Mouse (Mus musculus) layer of hippocampus, adult 9-10 months (tissue): ENCODE results near the gene Glis3.

Source experiments
- DNase-seq: peaks from one replicate; pipeline ENCODE4 v3.0.0; 2022; ENCODE audit warnings: low spot score

Glis3 gene

GRCm38 (mm10) chr19:28382168-28382911, 297.5 kb downstream of the Glis3 start:
- DNase-seq, result no peak

GRCm38 (mm10) chr19:28381441-28381840, 298.4 kb downstream of the Glis3 start:
- no peak for DNase-seq

- no peak for DNase-seq
These were observed 299.1 kb downstream of the Glis3 start for GRCm38 (mm10) chr19:28380691-28381262.

DNA sequence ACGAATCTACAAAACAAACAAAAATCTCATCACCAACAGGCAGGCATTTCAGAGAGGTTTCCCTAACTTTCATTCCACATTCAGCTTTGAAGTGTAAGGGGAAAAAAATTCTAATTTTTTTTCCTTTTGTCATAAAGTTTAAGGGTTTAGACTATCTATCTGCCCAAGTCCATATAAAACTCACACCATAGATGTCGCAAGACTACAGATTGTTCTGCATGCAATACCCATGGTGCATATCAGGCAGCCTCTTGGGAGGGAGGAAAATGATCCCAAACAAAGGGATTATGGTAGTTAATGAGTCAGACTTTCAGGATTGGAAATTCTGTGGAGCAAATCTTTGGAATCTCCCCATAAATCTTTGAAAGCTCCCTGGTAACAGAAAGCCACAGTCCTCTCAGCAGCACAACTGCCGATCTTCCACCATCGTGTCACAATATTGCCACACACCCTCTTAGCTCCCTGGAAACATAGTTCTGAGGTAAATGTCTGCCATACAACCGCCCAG, 302.0 kb downstream of the Glis3 start:
- no peak for DNase-seq

- DNase-seq, result no peak
These were observed 303.5 kb downstream of the Glis3 start for GRCm38 (mm10) chr19:28376401-28376800.

DNA sequence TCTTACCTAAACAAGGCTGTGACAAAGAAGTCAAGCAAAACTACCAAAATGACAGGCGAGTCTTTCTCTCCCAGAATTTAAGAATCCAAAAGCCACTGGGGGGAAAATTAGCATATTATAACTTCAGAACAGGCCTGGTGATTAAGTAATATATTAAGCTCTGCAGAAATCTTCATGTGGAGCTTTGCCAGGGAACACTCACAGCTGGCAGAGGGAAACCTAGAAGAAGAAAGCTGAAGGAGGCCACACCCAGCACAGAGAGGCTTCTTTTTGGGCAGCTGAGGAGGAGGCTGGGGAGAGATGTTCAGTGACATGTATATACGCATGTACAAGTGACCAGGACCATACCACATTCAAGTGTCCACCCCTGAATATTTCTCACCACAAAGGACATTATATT, 304.1 kb downstream of the Glis3 start:
- no peak for DNase-seq

DNA sequence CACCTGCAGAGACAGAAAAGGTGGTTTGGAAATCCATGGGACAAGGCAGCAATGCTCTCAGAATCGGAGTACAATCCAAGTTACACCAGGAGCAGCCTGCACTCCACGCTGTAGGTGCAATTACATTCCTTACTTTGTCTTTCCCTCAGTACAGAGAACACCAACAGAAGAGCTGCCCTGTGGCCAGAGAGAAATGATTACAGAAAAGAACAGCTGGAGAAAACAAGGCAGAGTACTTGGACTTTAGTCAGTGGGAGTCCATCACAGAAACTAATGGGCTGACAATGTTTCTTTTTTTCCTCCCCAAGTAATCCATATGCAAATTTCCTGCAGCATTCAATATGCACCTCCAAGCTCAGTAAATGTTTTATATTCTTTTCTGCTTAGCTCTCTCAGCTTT, 305.4 kb downstream of the Glis3 start:
- no peak for DNase-seq

DNA sequence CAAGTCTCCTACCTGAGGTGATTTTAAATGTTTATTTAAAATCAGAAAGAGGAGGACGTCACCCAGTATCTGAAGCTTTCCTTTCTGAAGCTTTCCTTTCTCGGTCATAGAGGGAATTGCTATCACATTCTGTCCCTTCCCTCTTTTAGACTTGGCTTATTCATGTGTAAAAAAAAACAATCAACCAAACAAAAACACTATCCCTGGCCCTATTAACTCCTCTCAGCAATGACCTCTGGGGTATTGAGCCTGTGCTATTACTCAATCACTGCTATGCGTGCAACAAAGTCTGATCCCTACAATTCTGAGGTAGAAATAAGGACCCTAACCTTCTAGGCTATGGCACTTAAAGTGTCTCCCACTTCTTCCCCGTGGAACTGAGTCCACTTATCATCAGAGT, 311.7 kb downstream of the Glis3 start:
- no peak for DNase-seq

DNA sequence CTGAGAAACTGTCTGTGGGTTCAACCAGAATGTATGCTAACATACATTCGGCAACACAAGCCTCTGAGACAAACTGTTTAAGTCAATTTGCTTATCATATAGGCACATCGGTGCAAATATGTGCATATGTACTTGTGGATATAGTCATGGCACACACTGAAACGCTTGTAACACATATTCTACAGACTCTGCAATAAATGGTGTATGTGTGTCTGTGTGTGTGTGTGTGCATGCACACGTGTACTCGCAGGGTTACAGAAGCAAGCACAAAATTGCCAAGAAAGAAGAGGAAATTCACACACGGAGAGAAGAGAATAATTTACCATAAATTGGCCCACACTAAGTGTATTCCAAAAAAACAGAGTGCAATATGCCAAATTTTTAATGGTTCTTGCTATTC, 312.6 kb downstream of the Glis3 start:
- no peak for DNase-seq

DNA sequence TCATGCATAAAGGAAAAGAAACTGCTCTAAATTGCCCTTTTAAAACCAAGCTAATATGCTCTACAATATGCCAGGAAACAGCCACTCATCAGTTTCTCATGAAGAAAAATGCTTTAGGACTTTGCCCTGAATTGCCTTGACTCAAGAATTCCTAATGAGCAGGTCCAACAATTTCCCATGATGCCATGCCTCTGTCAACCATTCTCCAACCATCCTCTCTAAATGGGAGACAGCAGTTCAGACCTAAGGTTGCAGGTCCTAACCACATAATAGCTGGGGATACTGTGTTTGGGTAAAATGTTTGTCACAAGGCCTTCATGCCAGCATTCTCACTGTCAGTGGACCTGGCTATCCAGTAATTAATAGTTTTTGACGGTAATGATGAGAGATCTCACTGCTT, 313.1 kb downstream of the Glis3 start:
- DNase-seq, result no peak

- DNase-seq, result no peak
These were observed 314.0 kb downstream of the Glis3 start for GRCm38 (mm10) chr19:28365897-28366296.

GRCm38 (mm10) chr19:28360884-28361283, 319.0 kb downstream of the Glis3 start:
- no peak for DNase-seq

- no peak for DNase-seq
These were observed 322.3 kb downstream of the Glis3 start for GRCm38 (mm10) chr19:28357595-28357994.

DNA sequence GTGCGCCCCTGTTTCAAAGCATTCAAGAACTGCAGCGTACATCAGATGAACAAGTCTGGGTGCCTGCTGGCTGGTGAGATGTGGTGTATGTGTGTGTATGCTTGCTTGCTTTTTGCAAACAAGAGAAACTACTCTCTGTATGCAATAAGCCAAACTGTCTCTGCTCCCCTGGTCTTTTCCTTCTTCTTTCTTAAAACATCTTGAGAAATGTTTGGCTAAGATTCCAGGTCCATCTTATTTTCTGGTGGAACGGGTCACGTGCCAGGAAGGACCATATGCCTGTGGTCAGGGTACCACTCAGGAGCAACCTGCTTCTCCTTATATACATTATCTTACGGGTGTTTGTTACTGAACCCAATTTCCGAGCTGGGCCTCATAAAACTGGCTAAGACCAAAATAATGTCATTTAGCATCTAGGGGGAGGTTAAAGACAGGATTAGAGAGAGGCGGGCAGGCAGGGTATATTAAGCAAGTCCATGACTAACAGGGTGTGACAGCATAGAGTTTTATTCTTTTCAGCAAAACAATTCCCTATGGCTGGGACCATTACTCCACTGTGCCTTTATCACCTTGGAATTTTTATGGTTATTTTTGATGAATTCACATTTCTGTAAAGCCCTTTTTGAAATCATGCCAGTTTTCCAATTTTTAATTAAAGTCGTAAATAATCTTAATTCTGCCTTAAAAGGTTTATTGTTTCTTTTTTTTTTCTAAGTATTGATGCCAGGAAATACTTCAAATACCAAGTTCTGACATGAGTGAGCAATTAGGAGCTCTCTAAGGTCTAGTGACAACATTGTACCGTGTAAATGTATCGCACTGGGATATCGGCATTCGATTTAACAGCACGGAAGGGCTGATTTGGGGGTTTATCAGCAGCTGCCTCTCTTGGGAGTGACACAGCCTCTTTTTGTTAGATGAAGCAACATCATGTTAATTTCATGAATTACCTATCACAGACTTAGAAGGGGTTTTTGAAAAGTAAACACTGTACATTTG, 328.5 kb downstream of the Glis3 start:
- no peak for DNase-seq

DNA sequence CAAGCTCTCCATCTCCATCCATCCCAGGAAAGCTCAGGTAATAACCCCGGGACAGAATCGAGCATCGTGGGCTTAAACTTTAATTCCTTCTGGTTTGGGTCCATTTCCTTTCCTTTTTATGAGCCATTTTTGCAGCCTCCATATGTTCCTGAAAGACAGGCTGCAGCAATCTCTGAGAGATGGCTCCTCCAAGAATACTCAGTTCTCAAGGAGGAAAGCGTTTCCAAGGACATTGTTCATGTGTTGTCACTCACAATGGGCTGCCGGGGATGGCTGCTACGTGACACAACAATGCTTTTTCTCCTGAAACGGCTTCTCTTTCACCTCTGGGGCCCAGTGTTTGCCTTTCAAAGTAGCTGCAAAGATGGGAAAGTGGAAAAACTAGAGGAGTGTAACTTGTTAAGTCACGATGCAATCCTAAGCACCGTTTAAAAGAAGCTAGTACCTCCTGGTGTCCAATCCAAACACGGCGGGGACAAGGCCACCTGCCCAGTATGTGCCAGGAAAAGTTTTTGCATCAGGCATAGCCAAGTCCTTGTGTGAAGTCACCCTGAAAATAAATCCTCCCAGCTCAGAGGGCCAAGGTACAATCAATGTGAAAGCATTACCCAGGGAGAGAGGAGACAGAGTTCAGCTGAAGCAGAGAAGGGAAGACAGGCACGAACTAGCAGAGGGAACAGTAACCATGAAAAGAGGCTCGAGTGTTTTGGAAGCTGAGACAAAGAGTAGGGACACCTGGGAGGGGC, 332.6 kb downstream of the Glis3 start:
- DNase-seq, result no peak

GRCm38 (mm10) chr19:28343640-28344039, 336.2 kb downstream of the Glis3 start:
- no peak for DNase-seq

DNA sequence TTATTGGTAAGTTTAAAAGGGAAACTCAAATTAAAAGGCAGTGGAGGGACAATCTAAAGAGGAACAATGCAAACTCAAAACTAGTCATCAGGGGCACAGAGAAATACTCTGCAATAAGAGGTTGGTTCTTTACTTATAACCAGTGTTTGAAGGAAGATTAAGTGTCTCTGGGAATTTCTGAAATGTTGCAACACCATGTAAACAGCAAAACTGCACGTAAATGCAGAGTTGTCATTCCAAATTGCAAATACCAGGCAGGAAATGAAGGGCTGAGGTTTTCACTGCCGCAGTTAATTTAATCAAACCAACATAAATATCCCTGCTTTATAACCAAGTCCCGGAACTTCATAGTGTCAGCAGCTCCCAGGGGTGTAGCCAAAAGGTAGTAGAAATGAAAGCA, 342.3 kb downstream of the Glis3 start:
- DNase-seq, result no peak

GRCm38 (mm10) chr19:28336651-28337510, 343.0 kb downstream of the Glis3 start:
- no peak for DNase-seq

GRCm38 (mm10) chr19:28335890-28336289, 344.0 kb downstream of the Glis3 start:
- DNase-seq, result no peak

- no peak for DNase-seq
These were observed 346.7 kb downstream of the Glis3 start for GRCm38 (mm10) chr19:28333007-28333766.
